Mouse (Mus musculus) 416B (cell line): Measurements from ENCODE around the gene Ahnak2.

ENCODE experiments used
- DNase-seq: peaks from one replicate; pipeline ENCODE4 v3.0.0; 2011; ENCODE audit warnings: low read depth

Ahnak2 gene

GRCm38 (mm10) chr12:112732591-112732990, 69.9 kb downstream of the Ahnak2 start:
- no peak for DNase-seq

GRCm38 (mm10) chr12:112730808-112731207, 71.6 kb downstream of the Ahnak2 start:
- DNase-seq: no peak

GRCm38 (mm10) chr12:112727801-112728200, 74.7 kb downstream of the Ahnak2 start:
- DNase-seq: no peak

- DNase-seq: peak; percentile 87
Observed at GRCm38 (mm10) chr12:112724077-112724805, 78.2 kb downstream of the Ahnak2 start.

- DNase-seq: no peak
Observed at GRCm38 (mm10) chr12:112723445-112723844, 79.0 kb downstream of the Ahnak2 start.

GRCm38 (mm10) chr12:112723028-112723330, 79.5 kb downstream of the Ahnak2 start:
- no peak for DNase-seq

GRCm38 (mm10) chr12:112722240-112723027, 80.0 kb downstream of the Ahnak2 start:
- DNase-seq: peak; percentile 29
